Mouse (Mus musculus): ENCODE measurements around the gene Gucd1.
"Not testable (repeated sequence)": the region's sequence is repeated elsewhere in the genome, so short reads cannot be mapped to it uniquely, and the experiment has no call there.

Gucd1 gene

GRCm38 (mm10) chr10:75473411-75473810, 44.4 kb downstream of the Gucd1 start:
- DNase-seq (ENCODE audit: low spot score) = no peak

- DNase-seq (ENCODE audit: low spot score) = peak; percentile 14
Measured at GRCm38 (mm10) chr10:75465781-75466550, 51.8 kb downstream of the Gucd1 start.

- DNase-seq (ENCODE audit: low spot score) = no peak
Measured at GRCm38 (mm10) chr10:75462728-75463127, 55.0 kb downstream of the Gucd1 start.

DNA sequence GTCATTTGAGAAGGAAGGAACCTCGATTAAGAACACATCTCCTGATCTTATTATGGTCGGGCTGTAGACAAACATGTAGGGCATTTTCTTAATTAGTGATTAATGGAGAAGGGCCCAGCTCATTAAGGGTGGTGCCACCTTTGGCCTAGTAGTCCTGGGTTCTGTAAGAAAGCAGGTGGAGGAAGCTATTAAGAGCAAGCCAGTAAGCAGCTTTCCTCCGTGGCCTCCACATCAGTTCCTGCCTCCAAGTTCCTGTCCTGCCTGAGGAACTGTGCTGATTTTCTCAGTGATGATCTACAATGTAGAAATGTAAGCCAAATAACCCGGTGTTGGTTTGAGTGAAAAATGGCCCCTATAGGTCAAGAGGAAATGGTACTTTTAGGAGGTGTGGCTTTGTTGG, 59.4 kb downstream of the Gucd1 start:
- no peak for DNase-seq (ENCODE audit: low spot score)

DNA sequence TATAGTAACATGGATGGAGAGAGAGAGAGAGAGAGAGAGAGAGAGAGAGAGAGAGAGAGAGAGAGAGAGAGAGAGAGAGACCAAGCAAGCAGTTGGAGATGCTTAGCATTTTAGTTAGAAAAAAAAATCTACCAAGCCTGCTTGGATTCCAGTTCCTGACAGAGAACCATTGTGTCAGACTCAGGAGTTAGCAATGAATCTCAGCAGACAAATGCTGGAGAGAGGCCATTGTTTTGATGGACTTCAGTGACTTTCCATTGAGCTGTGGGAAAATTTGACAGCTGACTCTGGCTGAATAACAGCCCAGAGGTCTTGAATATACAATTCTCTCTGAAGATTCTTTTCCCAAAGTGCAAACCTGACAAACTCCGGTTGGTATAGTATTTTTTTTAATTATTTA, 59.9 kb downstream of the Gucd1 start:
- DNase-seq (ENCODE audit: low spot score) = no peak

DNA sequence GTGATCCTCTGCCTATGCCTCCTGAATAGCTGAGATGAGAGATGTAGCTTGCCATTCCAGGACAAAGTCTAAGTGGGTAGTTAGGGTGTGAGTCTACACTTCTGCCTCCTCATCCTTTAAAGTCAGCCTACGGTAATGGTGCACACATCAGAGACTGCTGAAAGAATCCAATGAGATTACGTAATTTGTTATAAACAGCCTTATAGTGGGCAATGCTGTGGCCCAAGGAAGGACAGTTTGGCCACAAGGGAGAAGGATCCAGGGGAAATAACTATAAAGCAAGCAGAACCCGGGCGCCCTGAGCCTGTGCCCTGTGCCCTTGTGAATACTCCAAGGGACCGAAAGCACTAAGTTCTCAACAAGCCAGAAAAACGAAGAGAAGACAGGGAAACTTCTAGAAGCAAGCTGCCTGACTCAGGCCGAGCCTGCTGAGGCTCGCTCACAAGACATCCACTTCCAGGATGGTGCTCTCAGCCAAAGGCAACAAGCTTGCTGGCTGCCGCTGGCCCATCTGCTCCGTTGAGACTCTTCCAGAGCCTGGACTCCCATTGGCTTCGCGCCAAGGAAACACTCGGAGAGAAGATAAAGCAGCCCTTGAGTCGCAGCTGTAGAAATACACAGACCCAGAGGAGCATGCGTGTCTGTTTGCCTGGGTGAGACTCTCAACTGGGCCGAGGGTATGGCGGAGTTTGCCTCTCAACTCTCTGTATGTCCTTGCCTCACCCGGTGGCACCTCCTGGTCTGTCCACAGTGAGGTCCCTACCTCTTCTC, 61.5 kb downstream of the Gucd1 start:
- not testable (repeated sequence) for DNase-seq (ENCODE audit: low spot score)

GRCm38 (mm10) chr10:75451036-75451786, 66.6 kb downstream of the Gucd1 start:
- DNase-seq (ENCODE audit: low spot score) = peak; percentile 28

GRCm38 (mm10) chr10:75450331-75450730, 67.4 kb downstream of the Gucd1 start:
- DNase-seq (ENCODE audit: low spot score) = no peak

DNA sequence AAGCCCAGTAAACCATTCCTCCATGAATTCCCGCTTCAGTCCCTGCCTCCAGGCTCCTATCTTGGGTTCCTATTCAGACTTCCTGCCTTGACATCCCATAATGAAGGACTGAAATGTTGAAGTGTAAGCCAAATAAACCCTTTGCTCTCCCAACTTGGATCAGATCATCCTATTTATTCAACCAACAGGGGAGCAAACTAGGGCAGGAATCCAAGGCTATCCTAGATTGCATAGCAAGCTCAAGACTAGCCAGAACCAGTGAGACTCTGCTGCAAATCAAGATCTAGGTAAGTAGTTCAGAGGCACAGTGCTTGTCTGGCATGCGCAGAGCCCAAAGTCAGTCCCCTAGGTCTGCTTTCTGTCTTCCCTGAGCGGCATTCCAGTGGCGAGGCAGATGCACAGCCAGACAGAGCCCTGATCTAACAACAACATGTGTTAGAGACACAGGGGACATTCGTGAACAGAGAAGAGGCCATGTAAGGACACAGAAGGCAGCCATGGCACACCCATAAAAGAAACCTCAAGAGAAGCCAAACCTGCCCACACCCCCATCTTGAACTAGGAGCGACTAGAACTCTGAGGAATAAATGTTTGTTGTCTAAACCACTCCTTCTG, 68.9 kb downstream of the Gucd1 start:
- DNase-seq (ENCODE audit: low spot score) = no peak

DNA sequence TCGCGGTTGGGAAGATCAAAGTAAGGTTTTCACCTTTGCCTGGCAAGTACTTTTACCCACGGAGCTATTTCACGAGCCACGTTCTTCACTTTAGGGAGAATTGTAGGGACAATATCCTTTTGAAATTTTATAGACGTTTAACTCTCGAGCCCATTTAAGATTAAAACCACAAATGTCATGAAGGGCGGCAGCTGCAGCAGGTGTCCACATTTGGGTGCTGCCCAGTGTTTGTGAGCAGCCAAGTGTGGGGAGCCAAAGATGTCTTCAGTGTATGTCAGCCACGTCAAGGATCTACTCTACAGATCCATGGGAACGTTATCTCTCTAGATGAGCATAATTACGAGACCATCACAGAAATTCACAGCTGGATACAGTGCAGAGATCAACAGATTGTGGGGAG, 70.3 kb downstream of the Gucd1 start:
- no peak for DNase-seq (ENCODE audit: low spot score)

GRCm38 (mm10) chr10:75446501-75447083, 71.2 kb downstream of the Gucd1 start:
- no peak for DNase-seq (ENCODE audit: low spot score)

DNA sequence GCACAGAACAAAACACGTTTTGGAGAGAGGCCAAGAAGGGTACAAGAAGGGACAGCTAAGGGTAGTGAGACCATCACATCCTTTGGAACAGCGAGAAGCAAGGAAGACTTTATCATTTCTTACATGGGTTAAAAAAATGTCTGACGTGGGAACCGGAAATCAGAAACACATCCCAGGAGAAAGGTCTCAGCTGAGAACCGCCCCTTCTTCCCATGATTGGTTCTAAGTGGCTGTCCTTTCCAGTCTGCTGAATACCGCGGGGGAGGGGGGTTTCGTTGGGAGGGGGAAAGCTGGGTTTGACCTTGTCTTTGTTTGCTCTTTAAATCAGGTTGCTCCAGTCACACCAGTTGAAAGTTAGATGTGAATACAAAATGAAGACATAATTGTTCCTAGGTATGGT, 72.7 kb downstream of the Gucd1 start:
- no peak for DNase-seq (ENCODE audit: low spot score)

DNA sequence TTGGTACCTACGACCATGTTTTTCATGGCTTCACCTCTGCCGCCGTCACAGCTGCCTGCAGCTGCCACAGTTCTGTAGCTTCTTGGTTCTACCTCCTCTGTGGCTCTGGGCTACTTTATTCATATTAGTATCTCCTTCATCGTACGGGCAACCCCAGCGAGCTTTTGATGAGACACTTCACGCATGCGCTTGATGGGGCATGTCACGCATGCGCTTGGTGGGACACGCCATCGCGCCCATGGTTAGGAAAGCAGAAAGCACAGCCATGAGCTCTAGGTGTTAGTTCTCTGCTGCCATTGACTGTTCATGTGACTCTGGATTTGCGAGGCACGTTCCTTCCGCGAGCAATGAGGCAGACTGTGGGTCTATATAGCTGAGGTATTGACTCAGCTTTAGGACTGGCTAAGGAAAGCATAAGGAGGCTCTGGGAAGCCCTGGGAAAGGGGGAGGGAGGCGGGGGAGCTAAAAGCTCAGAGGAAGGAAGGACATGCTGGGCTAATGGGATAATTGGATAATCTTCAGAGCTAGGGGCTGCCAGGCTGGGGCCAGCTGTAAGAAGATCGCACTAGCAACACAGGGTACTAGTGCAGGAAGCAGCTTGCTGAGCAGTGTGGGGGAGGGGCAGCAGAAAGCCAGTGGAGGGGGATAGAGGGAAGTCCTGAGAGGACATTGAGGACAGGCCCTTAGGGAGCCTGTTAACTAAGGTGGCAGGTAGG, 73.5 kb downstream of the Gucd1 start:
- no peak for DNase-seq (ENCODE audit: low spot score)

GRCm38 (mm10) chr10:75443017-75443416, 74.8 kb downstream of the Gucd1 start:
- DNase-seq (ENCODE audit: low spot score) = no peak

DNA sequence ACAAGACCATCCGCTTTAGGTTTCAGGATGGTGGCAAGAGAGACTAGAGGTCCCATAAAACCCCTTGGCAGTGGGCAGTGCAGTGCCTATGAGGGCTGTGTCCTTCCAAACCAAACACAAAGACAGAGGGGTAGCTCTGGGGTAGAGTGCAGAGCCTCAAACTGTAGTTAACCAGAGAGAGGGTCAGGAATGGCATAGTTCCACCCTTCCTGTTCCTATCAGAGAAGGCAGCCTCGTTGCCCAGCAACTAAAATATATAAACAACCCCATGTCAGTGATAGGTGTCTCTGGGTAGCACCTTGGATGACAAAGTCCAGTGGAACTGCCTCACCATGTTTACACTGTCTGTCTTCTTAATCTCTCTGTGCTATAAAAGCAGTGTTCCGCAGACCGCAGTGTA, 76.0 kb downstream of the Gucd1 start:
- DNase-seq (ENCODE audit: low spot score) = no peak

DNA sequence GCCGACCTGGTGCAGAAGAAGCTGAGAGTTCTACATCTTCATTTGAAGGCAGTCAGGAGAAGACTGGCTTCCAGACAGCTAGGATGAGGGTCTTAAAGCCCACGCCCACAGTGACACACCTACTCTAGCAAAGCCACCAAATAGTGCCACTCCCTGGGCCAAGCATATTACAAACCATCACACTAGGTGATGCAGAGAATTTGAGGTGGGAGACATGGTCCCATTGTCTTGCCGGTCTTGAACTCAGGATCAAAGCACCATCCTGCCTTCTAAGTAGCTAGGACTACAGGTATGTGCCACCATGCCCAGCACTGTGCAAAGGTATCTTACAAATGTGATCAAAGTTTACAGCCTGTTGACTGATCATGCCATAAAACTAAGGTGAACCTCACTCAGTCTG, 77.0 kb downstream of the Gucd1 start:
- DNase-seq (ENCODE audit: low spot score) = no peak

DNA sequence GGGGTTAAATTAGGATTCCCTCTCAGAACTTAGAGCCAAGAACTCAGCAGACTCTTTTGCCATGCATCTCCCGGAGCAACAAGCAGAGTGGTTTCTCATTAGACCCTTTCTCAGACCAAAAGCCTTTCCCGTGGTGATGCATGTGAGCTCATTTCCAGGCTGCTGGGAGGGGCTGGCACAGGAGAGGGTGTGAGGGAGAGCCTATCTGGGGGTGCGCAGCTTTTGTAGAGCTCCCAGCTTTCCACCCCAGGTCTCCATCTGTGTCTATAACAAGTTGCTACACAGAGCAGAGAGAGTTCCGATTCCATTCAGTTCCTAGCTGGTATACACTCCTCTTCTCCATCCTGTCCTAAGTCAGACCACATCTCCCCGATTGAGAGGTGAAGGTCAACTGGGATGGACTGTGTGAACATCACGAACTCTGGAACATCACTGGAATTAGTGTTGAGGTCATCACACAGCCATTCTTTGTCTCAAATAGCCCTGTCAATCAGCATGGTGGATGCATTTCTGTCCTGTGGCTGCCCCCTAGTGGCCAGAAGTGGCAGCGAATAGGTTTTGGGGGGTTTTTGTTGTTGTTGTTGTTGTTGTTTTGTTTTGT, 78.5 kb downstream of the Gucd1 start:
- peak; percentile 50 for DNase-seq (ENCODE audit: low spot score)

GRCm38 (mm10) chr10:75438132-75438810, 79.5 kb downstream of the Gucd1 start:
- DNase-seq (ENCODE audit: low spot score) = peak; percentile 18

DNA sequence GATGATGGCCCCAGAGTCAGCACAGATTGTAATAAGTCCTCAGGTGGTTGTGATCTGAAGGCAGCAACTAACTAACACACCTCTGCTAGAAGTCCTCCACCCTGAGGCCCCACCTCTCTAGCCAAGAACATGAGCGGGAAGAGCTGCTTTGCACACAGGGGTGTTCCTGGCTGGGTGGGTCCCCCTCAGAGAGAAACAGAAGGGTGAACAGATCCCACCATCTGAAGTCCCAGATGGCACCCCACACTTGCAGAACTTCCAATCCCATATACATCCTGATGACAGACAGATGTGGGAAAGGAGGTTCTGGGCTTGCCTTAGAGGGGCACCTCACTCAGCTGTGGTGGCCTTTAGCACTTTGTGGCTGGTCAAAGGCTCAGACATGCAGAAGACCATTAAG, 80.5 kb downstream of the Gucd1 start:
- DNase-seq (ENCODE audit: low spot score) = no peak

DNA sequence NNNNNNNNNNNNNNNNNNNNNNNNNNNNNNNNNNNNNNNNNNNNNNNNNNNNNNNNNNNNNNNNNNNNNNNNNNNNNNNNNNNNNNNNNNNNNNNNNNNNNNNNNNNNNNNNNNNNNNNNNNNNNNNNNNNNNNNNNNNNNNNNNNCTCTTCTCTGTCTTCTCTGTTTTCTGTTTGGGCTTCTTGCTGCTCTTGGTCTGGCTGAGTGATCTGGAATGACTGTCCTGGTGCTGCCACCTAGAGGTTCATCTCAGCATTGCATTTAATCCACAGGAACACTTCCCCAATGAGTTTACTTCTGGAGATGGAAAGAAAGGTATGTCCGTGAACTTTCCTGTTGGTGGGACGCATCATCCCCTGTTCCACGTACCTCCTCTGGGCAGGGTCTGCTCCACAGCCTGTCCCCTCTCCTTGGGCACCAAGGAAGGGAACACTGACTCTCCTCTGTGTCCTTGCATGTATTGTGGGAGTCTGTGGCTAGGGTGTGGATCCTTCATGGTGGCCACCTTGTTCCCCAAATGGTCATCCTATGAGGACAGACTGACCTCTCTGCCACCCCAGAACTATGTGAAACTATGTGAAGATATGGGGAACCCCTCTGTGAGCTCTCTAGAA, 81.1 kb downstream of the Gucd1 start:
- peak; percentile 93 for DNase-seq (ENCODE audit: low spot score)

All from layer of hippocampus, adult 11-12 months (tissue).